In genomic region chr7:6937040-6937439, GRCm38 (mm10) we compare ENCODE assay signal across 8 mouse cellular contexts. TPM values are rescaled to one million over a fixed set of nuclear protein-coding genes. Genes with fewer than 3 reads are reported as not detected.
DNase-seq lines count a peak whose midpoint lies in the region; ATAC-seq and TF ChIP-seq lines count a peak whose summit lies in the region.

No protein-coding gene starts in this region.

- intact Hi-C loops in left cerebral cortex, adult 2 months (cut with DNase I) = no loop called here

- peak; percentile 90 for TF ChIP-seq CTCF in left cerebral cortex, adult 2 months (IDR thresholded peaks at IDR 0.05)

- no peak overlapping the region for H3K9ac ChIP-seq in heart, embryonic 11.5 days (ENCODE audit: low read depth, low read length)
- no peak overlapping the region for H3K9ac ChIP-seq in intestine, embryonic 14.5 days (ENCODE audit: low read length)

- no peaks in the 10 kb centered on the region for H3K36me3 ChIP-seq in heart, embryonic 11.5 days (ENCODE audit: control insufficient read depth, insufficient read depth, low read length)
- H3K36me3 ChIP-seq in intestine, embryonic 14.5 days (ENCODE audit: control insufficient read depth, insufficient read depth, low read length) = no peaks in the 10 kb centered on the region
- H3K36me3 ChIP-seq in midbrain, embryonic 10.5 days = no peaks in the 10 kb centered on the region

- DNase-seq in heart, adult 18-20 months = peak; percentile 33 to 88
- DNase-seq in cerebellum, adult 9-11 months = peak; percentile 63
- peak; percentile 56 to 74 for DNase-seq in frontal cortex, postnatal 14 days (ENCODE audit: low spot score in 2 of 2)
- DNase-seq in intestine, embryonic 14.5 days (ENCODE audit: low spot score) = peak; percentile 87
- DNase-seq in left cerebral cortex, adult 2 months (ENCODE audit: extremely low spot score in 1 of 2, low spot score in 2 of 2) = peak; percentile 77 to 78
- DNase-seq in midbrain, embryonic 10.5 days (ENCODE audit: low spot score) = peak; percentile 75
- peak; percentile 59 for DNase-seq in skeletal muscle tissue, adult 2 months (ENCODE audit: low read depth, low spot score)

- WGBS in heart, embryonic 11.5 days (ENCODE audit: insufficient replicate concordance) = 47% methylated on average over 11 of the region's 11 CpGs
- WGBS in intestine, embryonic 14.5 days = 36% methylated on average over 11 of the region's 11 CpGs
- 59% methylated on average over 11 of the region's 11 CpGs for WGBS in midbrain, embryonic 10.5 days

- H3K27ac ChIP-seq in heart, embryonic 11.5 days (ENCODE audit: low read depth, low read length) = no peak overlapping the region
- H3K27ac ChIP-seq in intestine, embryonic 14.5 days (ENCODE audit: low read depth) = no peak overlapping the region
- no peak overlapping the region for H3K27ac ChIP-seq in left cerebral cortex, adult 2 months
- H3K27ac ChIP-seq in midbrain, embryonic 10.5 days (replicated peaks) = peak overlapping the region; percentile 61; the same call in 1 of the 2 replicates

- no peak overlapping the region for H3K4me3 ChIP-seq in heart, embryonic 11.5 days (ENCODE audit: low read depth, low read length)
- H3K4me3 ChIP-seq in intestine, embryonic 14.5 days (ENCODE audit: low read depth, low read length) = no peak overlapping the region
- H3K4me3 ChIP-seq in left cerebral cortex, adult 2 months = no peak overlapping the region
- no peak overlapping the region for H3K4me3 ChIP-seq in midbrain, embryonic 10.5 days

- ATAC-seq in heart, embryonic 11.5 days (replicated peaks; ENCODE audit: insufficient number of reproducible peaks, low FRiP score, low TSS enrichment) = no peak
- peak; percentile 47; the same call in 1 of the 2 replicates for ATAC-seq in intestine, embryonic 14.5 days (replicated peaks; ENCODE audit: low FRiP score, low TSS enrichment, low read depth)

- H3K4me1 ChIP-seq in heart, embryonic 11.5 days (ENCODE audit: control insufficient read depth, insufficient read depth, low read length) = no peaks in the 10 kb centered on the region
- no peaks in the 10 kb centered on the region; the same call in 1 of the 2 replicates for H3K4me1 ChIP-seq in intestine, embryonic 14.5 days (replicated peaks; ENCODE audit: control insufficient read depth, insufficient read depth, low read length)
- H3K4me1 ChIP-seq in midbrain, embryonic 10.5 days = no peaks in the 10 kb centered on the region

- H3K27me3 ChIP-seq in heart, embryonic 11.5 days (ENCODE audit: control insufficient read depth, insufficient read depth, low read length) = no peaks in the 10 kb centered on the region
- no peaks in the 10 kb centered on the region for H3K27me3 ChIP-seq in intestine, embryonic 14.5 days (replicated peaks; ENCODE audit: control insufficient read depth, insufficient read depth, low read length)
- H3K27me3 ChIP-seq in midbrain, embryonic 10.5 days (ENCODE audit: low read depth, poor library complexity, severe bottlenecking) = no peaks in the 10 kb centered on the region

- H3K4me2 ChIP-seq in heart, embryonic 11.5 days = no peak overlapping the region
- H3K4me2 ChIP-seq in intestine, embryonic 14.5 days (ENCODE audit: low read length) = no peak overlapping the region

- H3K9me3 ChIP-seq in heart, embryonic 11.5 days (replicated peaks; ENCODE audit: control insufficient read depth, low read length) = no peaks in the 10 kb centered on the region
- H3K9me3 ChIP-seq in intestine, embryonic 14.5 days (ENCODE audit: control insufficient read depth, low read length) = no peaks in the 10 kb centered on the region
- H3K9me3 ChIP-seq in midbrain, embryonic 10.5 days (replicated peaks) = 0 out of 2 replicates have a peak, but pooled peaks cover 3% of the 10 kb centered on the region

RNA-seq across cellular contexts. Expression of gene Aurkc, which starts 58.1 kb away (rescaled TPM):
- total RNA-seq in heart, adult 18-20 months (2021) = not detected
- polyA plus RNA-seq in heart, embryonic 11.5 days (2014; fragmentation: Nextera tagmentation; extraction: Ambion mirVana) = not detected in 2 replicates
- polyA plus RNA-seq in intestine, embryonic 14.5 days (2014; fragmentation: Nextera tagmentation; extraction: Ambion mirVana) = not detected in 2 replicates
- total RNA-seq in left cerebral cortex, adult 2 months (2021) = under 1 TPM in 1 of 2 experiments, not detected in 1; 0.65 TPM
- polyA plus RNA-seq in midbrain, embryonic 10.5 days (2016; fragmentation: Nextera tagmentation; extraction: Ambion mirVana) = not detected in 2 replicates
